Mouse (Mus musculus) embryonic facial prominence, embryonic 13.5 days (tissue): ENCODE measurements at regions not wholly inside any gene's neighbourhood (a gene's known extent, or its start where the extent isn't known, plus 50 kb on each side); places are given as distances from the start of the nearest gene placed in this dataset.

Source experiments
- ATAC-seq: fragments of 200-750 bp; cut with Nextera tagmentation; 2 replicates; pipeline ENCODE4 v1.8.0; 2017; ENCODE audit warnings: low read depth; ENCODE audit not compliant: insufficient number of reproducible peaks, insufficient read depth, low FRiP score, low TSS enrichment
- H3K27ac ChIP-seq: fragments of 300-500 bp; sonication (generic); 2 replicates; pipeline ENCODE4 v1.5.1; 2015; ENCODE audit warnings: moderate library complexity, mild to moderate bottlenecking, inconsistent platforms
- H3K27me3 ChIP-seq: fragments of 300-500 bp; sonication (generic); 2 replicates; pipeline ENCODE4 v1.6.1; 2015; ENCODE audit warnings: mild to moderate bottlenecking, inconsistent platforms
- H3K36me3 ChIP-seq: fragments of 300-500 bp; sonication (generic); 2 replicates; pipeline ENCODE4 v1.6.1; 2015; ENCODE audit warnings: mild to moderate bottlenecking, inconsistent platforms
- H3K4me1 ChIP-seq: fragments of 300-500 bp; sonication (generic); 2 replicates; pipeline ENCODE4 v1.6.1; 2015; ENCODE audit warnings: inconsistent platforms
- H3K4me2 ChIP-seq: fragments of 300-500 bp; sonication (generic); 2 replicates; pipeline ENCODE4 v1.6.1; 2015; ENCODE audit warnings: moderate library complexity, mild to moderate bottlenecking, inconsistent platforms
- H3K4me3 ChIP-seq: fragments of 300-500 bp; sonication (generic); 2 replicates; pipeline ENCODE4 v1.5.1; 2015; ENCODE audit warnings: mild to moderate bottlenecking, inconsistent platforms
- H3K9ac ChIP-seq: fragments of 300-500 bp; sonication (generic); 2 replicates; pipeline ENCODE4 v1.6.1; 2015; ENCODE audit warnings: mild to moderate bottlenecking, inconsistent platforms
- H3K9me3 ChIP-seq: fragments of 300-500 bp; sonication (generic); 2 replicates; pipeline ENCODE4 v1.6.1; 2016; ENCODE audit warnings: inconsistent platforms
- WGBS: fragments of 180-500 bp; shearing (Covaris S2); methylation state at CpG from one replicate; pipeline ENCODE4 v1.1.7; 2015; ENCODE audit warnings: mixed read lengths; 5-methylcytosine and 5-hydroxymethylcytosine counted together

DNA sequence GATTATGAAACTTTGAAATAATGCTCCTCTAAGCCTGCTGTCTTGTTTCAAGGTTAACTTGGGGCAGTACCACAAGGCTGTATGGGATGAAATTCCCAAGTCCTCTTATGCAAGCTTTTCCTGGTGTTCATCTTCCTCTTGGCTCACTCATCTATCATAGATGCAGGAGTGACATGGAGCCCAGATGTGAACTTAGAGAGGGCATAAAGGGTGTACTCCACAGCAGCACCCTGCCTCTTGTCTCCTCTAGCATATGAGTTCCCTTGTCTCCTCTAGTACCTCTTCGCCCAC, 53.3 kb upstream of the Igf1 start:
- Histone ChIP-seq H3K4me2 (no peak overlapping the region), H3K9ac (no peak overlapping the region), H3K27me3 (no peaks in the 10 kb centered on the region), H3K9me3 (no peaks in the 10 kb centered on the region), H3K27ac (no peak overlapping the region), H3K36me3 (no peaks in the 10 kb centered on the region), H3K4me3 (no peak overlapping the region), H3K4me1 (peaks cover 17% of the 10 kb centered on the region)
- ATAC-seq: no peak
- 86% methylated on average over 1 of the region's 1 CpGs for WGBS
